Mouse (Mus musculus): ENCODE measurements around the gene Vsig2. TPM values are rescaled to one million over a fixed set of nuclear protein-coding genes. Genes with fewer than 3 reads are reported as not detected.

Gene Vsig2
- polyA plus RNA-seq (2015; fragmentation: Nextera tagmentation; extraction: Ambion mirVana), result 1.6 and 2.0 TPM in 2 replicates

GRCm38 (mm10) chr9:37539170-37540025 lies at the start of gene Vsig2:
Vsig2 (plus strand) TSS chr9:37539255.
- Histone ChIP-seq H3K27me3 (peaks cover 4% of the 10 kb centered on the region; the same call in 1 of the 2 replicates), H3K9ac (no peak within 1 kb of the TSS)

GRCm38 (mm10) chr9:37489446-37490120 lies 49.5 kb upstream of the Vsig2 start:
- Histone ChIP-seq H3K27ac (replicated peaks) (peak overlapping the region; percentile 99), H3K4me1 (peaks cover 16% of the 10 kb centered on the region), H3K9me3 (replicated peaks) (no peaks in the 10 kb centered on the region)

More at GRCm38 (mm10) chr9:37539170-37540025, at the start of gene Vsig2:
- WGBS, result 55% methylated on average over 23 of the region's 23 CpGs
- H3K4me2 ChIP-seq (replicated peaks), result no peak within 1 kb of the TSS
- H3K4me1 ChIP-seq, result peaks cover 9% of the 10 kb centered on the region
- ATAC-seq (ENCODE audit: insufficient number of reproducible peaks, low FRiP score, low TSS enrichment, low read depth), result peak; percentile 45; the same call in 1 of the 2 replicates
- no peak within 1 kb of the TSS for H3K27ac ChIP-seq (replicated peaks)
- no peaks in the 10 kb centered on the region for H3K36me3 ChIP-seq
- no peak within 1 kb of the TSS for H3K4me3 ChIP-seq (replicated peaks)
- H3K9me3 ChIP-seq (replicated peaks), result no peaks in the 10 kb centered on the region

GRCm38 (mm10) chr9:37495761-37496160 lies 43.3 kb upstream of the Vsig2 start:
- no peak overlapping the region for H3K4me3 ChIP-seq (replicated peaks)
- H3K9me3 ChIP-seq (replicated peaks), result no peaks in the 10 kb centered on the region
- 45% methylated on average over 3 of the region's 3 CpGs for WGBS
- no peak for ATAC-seq (ENCODE audit: insufficient number of reproducible peaks, low FRiP score, low TSS enrichment, low read depth)
- no peak overlapping the region for H3K9ac ChIP-seq
- H3K27ac ChIP-seq (replicated peaks), result no peak overlapping the region
- H3K4me2 ChIP-seq (replicated peaks), result no peak overlapping the region
- no peaks in the 10 kb centered on the region for H3K27me3 ChIP-seq
- H3K4me1 ChIP-seq, result peaks cover 1% of the 10 kb centered on the region; the same call in 1 of the 2 replicates
- H3K36me3 ChIP-seq, result 0 out of 2 replicates have a peak, but pooled peaks cover 7% of the 10 kb centered on the region

More at GRCm38 (mm10) chr9:37489446-37490120, 49.5 kb upstream of the Vsig2 start:
- Histone ChIP-seq H3K9ac (peak overlapping the region; percentile 93), H3K4me2 (replicated peaks) (peak overlapping the region; percentile 78), H3K36me3 (0 out of 2 replicates have a peak, but pooled peaks cover 2% of the 10 kb centered on the region), H3K27me3 (no peaks in the 10 kb centered on the region), H3K4me3 (replicated peaks) (peak overlapping the region; percentile 92)
- 0% methylated on average over 63 of the region's 75 CpGs for WGBS
- peak; percentile 63 for ATAC-seq (ENCODE audit: insufficient number of reproducible peaks, low FRiP score, low TSS enrichment, low read depth)

- no peak overlapping the region for H3K27ac ChIP-seq (replicated peaks)
- H3K36me3 ChIP-seq, result 0 out of 2 replicates have a peak, but pooled peaks cover 7% of the 10 kb centered on the region
- H3K27me3 ChIP-seq, result no peaks in the 10 kb centered on the region
- H3K9ac ChIP-seq, result no peak overlapping the region
- no peaks in the 10 kb centered on the region for H3K9me3 ChIP-seq (replicated peaks)
- no peak for ATAC-seq (ENCODE audit: insufficient number of reproducible peaks, low FRiP score, low TSS enrichment, low read depth)
- H3K4me2 ChIP-seq (replicated peaks), result no peak overlapping the region
- no peaks in the 10 kb centered on the region for H3K4me1 ChIP-seq
- no peak overlapping the region for H3K4me3 ChIP-seq (replicated peaks)
Observed at GRCm38 (mm10) chr9:37496325-37496724, 42.7 kb upstream of the Vsig2 start.

- 0 out of 2 replicates have a peak, but pooled peaks cover 5% of the 10 kb centered on the region for H3K36me3 ChIP-seq
- ATAC-seq (ENCODE audit: insufficient number of reproducible peaks, low FRiP score, low TSS enrichment, low read depth), result no peak
- no peak overlapping the region for H3K9ac ChIP-seq
- H3K27me3 ChIP-seq, result no peaks in the 10 kb centered on the region
- H3K4me3 ChIP-seq (replicated peaks), result no peak overlapping the region
- no peaks in the 10 kb centered on the region for H3K4me1 ChIP-seq
- no peak overlapping the region for H3K27ac ChIP-seq (replicated peaks)
- WGBS, result 80% methylated on average over 3 of the region's 3 CpGs
- no peak overlapping the region for H3K4me2 ChIP-seq (replicated peaks)
- no peaks in the 10 kb centered on the region for H3K9me3 ChIP-seq (replicated peaks)
Observed at GRCm38 (mm10) chr9:37500201-37500600, 38.9 kb upstream of the Vsig2 start.

- H3K9ac ChIP-seq, result no peak overlapping the region
- no peaks in the 10 kb centered on the region for H3K27me3 ChIP-seq
- 0 out of 2 replicates have a peak, but pooled peaks cover 5% of the 10 kb centered on the region for H3K36me3 ChIP-seq
- no peak for ATAC-seq (ENCODE audit: insufficient number of reproducible peaks, low FRiP score, low TSS enrichment, low read depth)
- H3K4me3 ChIP-seq (replicated peaks), result no peak overlapping the region
- no peak overlapping the region for H3K27ac ChIP-seq (replicated peaks)
- no peak overlapping the region for H3K4me2 ChIP-seq (replicated peaks)
- WGBS, result 95% methylated on average over 1 of the region's 1 CpGs
- H3K4me1 ChIP-seq, result no peaks in the 10 kb centered on the region
- no peaks in the 10 kb centered on the region for H3K9me3 ChIP-seq (replicated peaks)
Observed at GRCm38 (mm10) chr9:37501170-37501569, 37.9 kb upstream of the Vsig2 start.

GRCm38 (mm10) chr9:37504348-37504747 lies 34.7 kb upstream of the Vsig2 start:
- H3K27ac ChIP-seq (replicated peaks), result no peak overlapping the region
- H3K36me3 ChIP-seq, result 0 out of 2 replicates have a peak, but pooled peaks cover 5% of the 10 kb centered on the region
- no peak for ATAC-seq (ENCODE audit: insufficient number of reproducible peaks, low FRiP score, low TSS enrichment, low read depth)
- H3K4me2 ChIP-seq (replicated peaks), result no peak overlapping the region
- no peak overlapping the region for H3K9ac ChIP-seq
- H3K4me1 ChIP-seq, result no peaks in the 10 kb centered on the region
- no peak overlapping the region for H3K4me3 ChIP-seq (replicated peaks)
- H3K9me3 ChIP-seq (replicated peaks), result no peaks in the 10 kb centered on the region
- no peaks in the 10 kb centered on the region for H3K27me3 ChIP-seq

GRCm38 (mm10) chr9:37506023-37506422 lies 33.0 kb upstream of the Vsig2 start:
- WGBS, result 76% methylated on average over 1 of the region's 1 CpGs
- no peaks in the 10 kb centered on the region for H3K9me3 ChIP-seq (replicated peaks)
- no peak overlapping the region for H3K4me2 ChIP-seq (replicated peaks)
- ATAC-seq (ENCODE audit: insufficient number of reproducible peaks, low FRiP score, low TSS enrichment, low read depth), result no peak
- no peaks in the 10 kb centered on the region for H3K4me1 ChIP-seq
- H3K27ac ChIP-seq (replicated peaks), result no peak overlapping the region
- H3K36me3 ChIP-seq, result no peaks in the 10 kb centered on the region
- no peak overlapping the region for H3K9ac ChIP-seq
- H3K4me3 ChIP-seq (replicated peaks), result no peak overlapping the region
- H3K27me3 ChIP-seq, result no peaks in the 10 kb centered on the region

GRCm38 (mm10) chr9:37512097-37512496 lies 27.0 kb upstream of the Vsig2 start:
- H3K36me3 ChIP-seq, result no peaks in the 10 kb centered on the region
- H3K4me2 ChIP-seq (replicated peaks), result no peak overlapping the region
- ATAC-seq (ENCODE audit: insufficient number of reproducible peaks, low FRiP score, low TSS enrichment, low read depth), result no peak
- no peaks in the 10 kb centered on the region for H3K4me1 ChIP-seq
- WGBS, result 92% methylated on average over 2 of the region's 2 CpGs
- no peaks in the 10 kb centered on the region for H3K9me3 ChIP-seq (replicated peaks)
- no peak overlapping the region for H3K4me3 ChIP-seq (replicated peaks)
- no peak overlapping the region for H3K9ac ChIP-seq
- H3K27me3 ChIP-seq, result no peaks in the 10 kb centered on the region
- no peak overlapping the region for H3K27ac ChIP-seq (replicated peaks)

GRCm38 (mm10) chr9:37514456-37514855 lies 24.6 kb upstream of the Vsig2 start:
- peaks cover 7% of the 10 kb centered on the region for H3K36me3 ChIP-seq
- H3K4me2 ChIP-seq (replicated peaks), result no peak overlapping the region
- H3K4me3 ChIP-seq (replicated peaks), result no peak overlapping the region
- 77% methylated on average over 3 of the region's 3 CpGs for WGBS
- no peaks in the 10 kb centered on the region for H3K9me3 ChIP-seq (replicated peaks)
- no peak for ATAC-seq (ENCODE audit: insufficient number of reproducible peaks, low FRiP score, low TSS enrichment, low read depth)
- no peak overlapping the region for H3K27ac ChIP-seq (replicated peaks)
- no peaks in the 10 kb centered on the region for H3K4me1 ChIP-seq
- no peaks in the 10 kb centered on the region for H3K27me3 ChIP-seq
- no peak overlapping the region for H3K9ac ChIP-seq

GRCm38 (mm10) chr9:37517467-37517866 lies 21.6 kb upstream of the Vsig2 start:
- no peaks in the 10 kb centered on the region for H3K9me3 ChIP-seq (replicated peaks)
- no peak overlapping the region for H3K27ac ChIP-seq (replicated peaks)
- H3K4me3 ChIP-seq (replicated peaks), result no peak overlapping the region
- H3K9ac ChIP-seq, result no peak overlapping the region
- no peaks in the 10 kb centered on the region for H3K4me1 ChIP-seq
- no peak for ATAC-seq (ENCODE audit: insufficient number of reproducible peaks, low FRiP score, low TSS enrichment, low read depth)
- H3K36me3 ChIP-seq, result peaks cover 26% of the 10 kb centered on the region
- 63% methylated on average over 1 of the region's 1 CpGs for WGBS
- no peaks in the 10 kb centered on the region for H3K27me3 ChIP-seq
- H3K4me2 ChIP-seq (replicated peaks), result no peak overlapping the region

Data from embryonic facial prominence, embryonic 15.5 days (tissue).